Mouse (Mus musculus): ENCODE measurements around the gene Foxn3. TPM values are rescaled to one million over a fixed set of nuclear protein-coding genes. Genes with fewer than 3 reads are reported as not detected.

The Foxn3 gene
- 10 to 100 TPM; 55.7 to 59.4 TPM for total RNA-seq (2021)
- long read RNA-seq, transcript Foxn3-209 (6 exons, 2,882 nt) = major isoform, 6 of 38 reads
- long read RNA-seq, partial matches to known transcripts = 1 of 38 reads
- long read RNA-seq, other reads (novel, unspliced or antisense) = 30 of 38 reads

DNA sequence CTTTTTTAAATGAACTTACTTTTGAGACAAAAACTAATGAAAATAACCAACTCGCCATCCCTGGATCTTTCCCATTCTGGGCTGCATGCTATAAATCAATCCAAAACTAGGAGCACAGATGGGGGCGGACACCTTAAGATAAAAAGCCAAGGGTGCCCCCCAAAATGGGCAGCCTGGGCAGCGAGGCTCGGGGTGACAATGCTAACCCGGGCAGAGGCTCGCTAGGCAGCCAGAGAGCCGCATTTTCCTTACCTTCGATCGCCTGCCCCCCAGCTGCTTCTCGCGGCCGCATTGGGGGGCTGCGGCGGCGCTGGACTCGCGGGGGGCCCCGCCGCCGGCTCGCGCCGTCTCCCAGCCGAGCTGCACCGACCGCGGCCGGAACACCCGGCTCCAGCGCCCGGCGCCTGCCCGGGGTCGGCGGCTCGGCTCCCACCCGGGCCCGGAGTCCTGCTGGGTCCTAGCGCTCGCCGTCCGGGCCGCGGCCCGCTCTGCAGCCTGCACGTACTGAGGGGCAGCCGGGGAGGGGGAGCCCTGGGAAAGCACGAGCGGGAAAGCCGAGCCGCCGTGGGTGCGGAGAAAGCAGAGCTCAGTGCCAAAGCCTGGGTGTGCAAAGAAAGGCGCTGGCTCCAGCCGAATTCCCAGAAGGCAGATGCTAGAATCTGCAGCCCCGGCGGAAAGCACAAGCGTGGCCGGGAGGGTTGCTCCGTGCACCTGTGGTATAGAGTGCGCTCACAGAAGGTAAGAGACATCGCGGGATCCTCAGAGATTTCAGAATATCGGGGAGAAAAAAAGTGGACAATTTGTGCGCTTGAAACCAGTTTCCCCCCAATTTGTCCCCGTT, at the start of gene Foxn3:
Gene Foxn3 (minus strand): TSS at position 364 of the 841 bp plus-strand sequence.
- DNase-seq (ENCODE audit: low spot score in 2 of 2) = peak; percentile 72 to 82

- DNase-seq (ENCODE audit: low spot score in 2 of 2) = no peak
These were observed 48.9 kb upstream of the Foxn3 start for GRCm38 (mm10) chr12:99612181-99612871.

DNA sequence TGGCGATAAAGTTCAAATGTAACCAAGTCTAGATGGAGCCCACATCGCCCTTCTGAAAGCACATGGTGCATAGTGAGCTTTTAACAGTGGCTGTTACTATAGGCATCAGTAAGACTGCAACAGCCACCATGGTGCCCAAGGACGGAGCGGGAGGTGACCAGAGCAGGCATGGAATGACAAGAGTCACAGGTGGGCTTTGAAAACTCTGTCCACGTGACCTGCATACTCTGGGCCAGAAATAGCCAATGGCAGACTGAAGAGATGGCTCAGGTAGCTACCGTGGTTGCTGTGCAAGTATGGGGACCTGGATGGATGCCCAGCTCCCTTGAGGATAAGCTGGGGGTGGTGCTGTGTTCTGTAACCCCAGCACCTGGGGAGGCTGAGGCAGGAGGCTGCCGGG, 47.5 kb upstream of the Foxn3 start:
- no peak for DNase-seq (ENCODE audit: low spot score in 2 of 2)

- no peak for DNase-seq (ENCODE audit: low spot score in 2 of 2)
These were observed 46.9 kb upstream of the Foxn3 start for GRCm38 (mm10) chr12:99610069-99610815.

GRCm38 (mm10) chr12:99609643-99610042, 46.3 kb upstream of the Foxn3 start:
- DNase-seq (ENCODE audit: low spot score in 2 of 2) = no peak

DNA sequence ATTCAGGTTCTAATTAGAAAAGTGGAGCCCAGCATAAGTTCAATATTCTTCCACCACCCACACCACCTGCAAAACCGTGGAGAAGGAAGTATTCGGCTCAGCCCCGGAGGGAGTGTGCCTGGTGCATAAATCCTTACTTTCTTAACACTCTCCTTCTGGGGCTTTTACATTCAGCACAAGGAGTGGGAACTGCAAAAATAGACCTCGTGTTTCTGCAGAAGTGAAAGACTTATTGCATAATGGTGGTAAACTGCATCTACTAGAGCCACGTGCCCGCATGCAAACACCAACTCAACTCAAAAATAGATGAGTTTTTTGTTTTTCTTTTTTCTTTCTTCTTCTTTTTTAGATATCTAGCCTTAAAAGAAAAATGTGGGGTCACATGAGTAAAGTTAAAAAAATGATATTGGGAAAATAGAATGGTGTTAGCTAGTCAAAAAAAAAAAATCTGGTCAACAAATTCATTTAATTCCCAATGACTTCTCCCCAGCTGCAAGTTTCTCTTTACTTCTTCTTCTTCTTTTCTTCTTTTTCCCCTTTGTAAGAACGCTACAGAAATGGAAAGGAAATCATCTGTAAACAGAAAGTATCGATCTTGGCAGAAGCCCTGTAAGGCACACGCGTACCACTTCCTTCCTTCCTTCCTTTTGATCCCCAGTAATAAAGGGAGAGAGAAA, 45.0 kb upstream of the Foxn3 start:
- no peak for DNase-seq (ENCODE audit: low spot score in 2 of 2)

GRCm38 (mm10) chr12:99603381-99603780, 40.0 kb upstream of the Foxn3 start:
- DNase-seq (ENCODE audit: low spot score in 2 of 2) = no peak

GRCm38 (mm10) chr12:99601841-99602240, 38.5 kb upstream of the Foxn3 start:
- DNase-seq (ENCODE audit: low spot score in 2 of 2) = no peak

- no peak for DNase-seq (ENCODE audit: low spot score in 2 of 2)
These were observed 38.0 kb upstream of the Foxn3 start for GRCm38 (mm10) chr12:99601392-99601791.

DNA sequence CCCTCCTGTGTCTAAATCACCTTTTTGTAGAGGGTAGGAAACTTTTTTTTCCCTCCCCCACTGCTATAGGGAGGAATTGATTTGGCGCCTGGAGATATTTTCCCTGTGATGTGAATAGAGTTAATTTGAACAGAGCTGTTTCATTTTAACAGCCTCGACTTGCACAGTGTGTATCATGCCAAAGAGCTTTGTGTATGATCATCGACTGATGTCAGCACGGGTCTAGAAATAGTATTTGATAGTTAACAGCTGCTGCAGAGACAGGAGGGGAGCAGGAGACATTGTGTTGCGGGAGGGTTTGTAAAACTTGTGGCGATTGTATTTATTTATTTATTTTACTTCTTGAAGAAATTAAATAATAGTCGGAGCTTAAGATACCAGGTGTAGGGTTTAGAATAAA, 36.2 kb upstream of the Foxn3 start:
- DNase-seq (ENCODE audit: low spot score in 2 of 2) = no peak

GRCm38 (mm10) chr12:99596397-99596796, 33.0 kb upstream of the Foxn3 start:
- DNase-seq (ENCODE audit: low spot score in 2 of 2) = no peak

- DNase-seq (ENCODE audit: low spot score in 2 of 2) = no peak
These were observed 24.0 kb upstream of the Foxn3 start for GRCm38 (mm10) chr12:99587338-99587737.

DNA sequence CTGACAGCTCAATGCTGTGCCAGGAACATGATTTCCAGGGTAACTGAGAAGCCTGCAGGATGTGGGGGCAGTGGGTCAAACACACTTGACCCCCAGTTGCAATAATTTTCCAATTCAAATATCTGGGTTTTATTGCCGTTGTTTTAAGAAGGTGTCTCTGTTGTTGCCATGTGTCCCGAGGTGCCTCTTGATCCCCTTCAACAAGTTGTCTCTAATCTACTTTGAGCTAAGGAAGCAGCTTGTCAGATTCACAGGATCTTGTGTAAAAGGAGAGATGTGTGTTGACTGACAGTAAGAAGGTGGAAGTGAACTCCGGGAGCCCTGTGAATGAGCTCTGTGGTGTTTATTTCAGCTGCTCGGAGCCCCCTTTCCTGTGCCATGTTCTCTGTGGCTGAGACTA, 16.6 kb upstream of the Foxn3 start:
- DNase-seq (ENCODE audit: low spot score in 2 of 2) = no peak

- DNase-seq (ENCODE audit: low spot score in 2 of 2) = no peak
These were observed 13.3 kb upstream of the Foxn3 start for GRCm38 (mm10) chr12:99576682-99577081.

GRCm38 (mm10) chr12:99574299-99574698, 10.9 kb upstream of the Foxn3 start:
- DNase-seq (ENCODE audit: low spot score in 2 of 2) = no peak

- DNase-seq (ENCODE audit: low spot score in 2 of 2) = no peak
These were observed 9.7 kb upstream of the Foxn3 start for GRCm38 (mm10) chr12:99573036-99573435.

DNA sequence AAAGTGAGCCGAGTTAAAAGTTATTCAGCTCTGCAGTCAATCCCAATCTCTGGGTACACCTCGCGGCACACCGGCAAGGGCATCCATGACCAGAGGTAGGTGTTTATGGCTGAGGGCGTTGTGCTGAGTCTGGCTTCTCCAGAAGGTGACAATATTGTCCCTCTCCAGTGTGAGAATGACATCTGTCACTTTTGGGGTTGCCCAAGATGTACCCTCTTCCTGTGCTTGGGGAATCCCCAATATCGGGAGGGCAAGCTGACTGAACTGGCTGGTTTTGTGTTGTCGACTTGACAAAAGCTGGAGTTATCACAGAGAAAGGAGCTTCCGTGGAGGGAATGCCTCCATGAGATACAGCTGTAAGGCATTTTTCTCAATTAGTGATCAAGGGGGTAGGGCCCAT, 8.6 kb upstream of the Foxn3 start:
- no peak for DNase-seq (ENCODE audit: low spot score in 2 of 2)

- peak; percentile 79 to 84 for DNase-seq (ENCODE audit: low spot score in 2 of 2)
These were observed 7.0 kb upstream of the Foxn3 start for GRCm38 (mm10) chr12:99570197-99570956.

GRCm38 (mm10) chr12:99565606-99566005, 2.2 kb upstream of the Foxn3 start:
- DNase-seq (ENCODE audit: low spot score in 2 of 2) = no peak

- no peak for DNase-seq (ENCODE audit: low spot score in 2 of 2)
These were observed 1.0 kb upstream of the Foxn3 start for GRCm38 (mm10) chr12:99564301-99564910.
